Mouse (Mus musculus): ENCODE measurements at regions not wholly inside any gene's neighbourhood (a gene's known extent, or its start where the extent isn't known, plus 50 kb on each side); places are given as distances from the start of the nearest gene placed in this dataset.

DNA sequence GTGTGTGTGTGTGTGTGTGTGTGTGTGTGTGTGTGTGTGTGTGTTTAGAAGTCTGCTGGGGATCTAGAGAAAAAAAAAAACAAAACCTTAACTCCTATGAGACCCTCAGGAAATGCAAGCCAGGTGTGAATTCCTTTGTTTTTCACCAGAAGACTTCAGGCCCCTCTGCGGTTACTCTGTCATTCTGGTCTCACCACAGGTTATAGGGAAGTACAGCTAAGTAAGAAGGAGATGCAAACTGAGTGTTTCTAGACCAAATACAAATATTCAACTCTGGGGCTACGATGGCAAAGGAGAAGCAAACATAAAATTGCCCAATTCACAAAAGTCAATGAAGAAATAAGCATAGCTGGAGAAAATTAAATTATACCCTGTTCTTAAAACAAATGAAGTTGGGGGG is 54.9 kb upstream of the Basp1 start:
- Histone ChIP-seq H3K27ac (ENCODE audit: low read depth, low read length) (no peak overlapping the region), H3K4me2 (replicated peaks; ENCODE audit: low read depth, low read length) (no peak overlapping the region), H3K4me3 (ENCODE audit: low read depth, low read length) (no peak overlapping the region), H3K9me3 (ENCODE audit: control insufficient read depth, low read length) (no peaks in the 10 kb centered on the region), H3K9ac (ENCODE audit: low read depth, low read length) (no peak overlapping the region), H3K27me3 (ENCODE audit: control insufficient read depth, insufficient read depth, low read length) (no peaks in the 10 kb centered on the region), H3K36me3 (ENCODE audit: control insufficient read depth, insufficient read depth, low read length) (no peaks in the 10 kb centered on the region), H3K4me1 (replicated peaks; ENCODE audit: control insufficient read depth, insufficient read depth, low read length) (no peaks in the 10 kb centered on the region)
- DNase-seq (ENCODE audit: low spot score), result no peak
- WGBS, result 56% methylated on average over 2 of the region's 2 CpGs
- ATAC-seq (ENCODE audit: low FRiP score), result no peak

DNA sequence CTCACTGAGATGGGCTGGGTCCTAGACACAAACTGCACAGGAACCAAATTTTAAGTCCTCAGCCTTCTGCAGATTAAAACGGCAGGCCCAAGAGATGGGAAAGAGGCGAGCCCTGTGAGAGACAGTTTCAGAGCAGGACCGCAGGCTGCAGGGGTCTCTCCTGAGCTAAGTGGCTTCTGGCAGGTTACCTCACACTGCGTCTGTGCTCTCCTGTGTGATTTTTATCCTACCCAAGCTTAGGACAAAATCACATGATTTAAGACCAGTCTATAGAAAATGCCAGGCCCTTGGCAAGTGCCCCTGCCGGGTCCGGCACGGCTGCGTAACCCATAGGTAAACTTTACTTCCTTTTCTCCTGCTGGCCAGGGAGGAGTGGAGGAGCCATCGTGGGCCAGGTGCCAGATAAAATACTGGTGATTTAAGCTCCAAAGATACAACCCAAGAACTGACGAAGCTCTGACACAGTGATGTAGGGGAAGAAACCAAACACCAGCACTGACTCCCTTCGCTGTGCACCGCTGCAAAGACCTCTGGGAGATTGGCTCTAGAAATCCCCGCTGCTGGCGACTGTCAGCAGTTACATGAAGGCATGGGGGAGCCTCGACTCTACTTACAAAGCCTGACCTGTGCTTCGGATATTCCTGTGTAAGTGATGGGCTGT is 55.8 kb upstream of the Basp1 start:
- WGBS, result 84% methylated on average over 16 of the region's 16 CpGs
- Histone ChIP-seq H3K4me2 (replicated peaks; ENCODE audit: low read depth, low read length) (no peak overlapping the region), H3K9ac (ENCODE audit: low read depth, low read length) (no peak overlapping the region), H3K4me3 (ENCODE audit: low read depth, low read length) (no peak overlapping the region), H3K27ac (ENCODE audit: low read depth, low read length) (no peak overlapping the region), H3K27me3 (ENCODE audit: control insufficient read depth, insufficient read depth, low read length) (no peaks in the 10 kb centered on the region), H3K4me1 (replicated peaks; ENCODE audit: control insufficient read depth, insufficient read depth, low read length) (no peaks in the 10 kb centered on the region), H3K36me3 (ENCODE audit: control insufficient read depth, insufficient read depth, low read length) (no peaks in the 10 kb centered on the region), H3K9me3 (ENCODE audit: control insufficient read depth, low read length) (no peaks in the 10 kb centered on the region)
- DNase-seq (ENCODE audit: low spot score) (no peak), ATAC-seq (ENCODE audit: low FRiP score) (no peak)

DNA sequence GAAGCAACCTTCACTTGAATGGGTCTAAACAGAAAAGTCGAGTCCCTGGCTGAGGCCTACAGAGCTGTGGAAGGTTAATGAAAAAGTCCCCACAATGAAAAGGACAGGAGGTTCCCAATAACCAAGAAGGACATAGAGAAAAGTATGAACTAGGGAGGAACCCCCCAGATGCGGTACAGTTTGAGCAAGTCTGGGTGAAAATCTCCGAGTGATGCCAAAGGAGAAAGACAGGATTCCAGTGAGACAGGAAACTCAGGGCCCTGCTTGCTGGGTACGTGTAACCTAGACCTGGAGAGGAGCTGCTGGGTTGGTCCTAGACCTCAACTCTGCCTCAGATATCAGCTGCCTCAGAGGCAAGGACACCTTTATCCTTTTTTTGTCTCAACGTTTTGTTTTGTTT is 57.8 kb upstream of the Basp1 start:
- ATAC-seq (ENCODE audit: low FRiP score), result no peak
- H3K36me3 ChIP-seq (ENCODE audit: control insufficient read depth, insufficient read depth, low read length), result no peaks in the 10 kb centered on the region
- WGBS, result 87% methylated on average over 5 of the region's 5 CpGs

DNA sequence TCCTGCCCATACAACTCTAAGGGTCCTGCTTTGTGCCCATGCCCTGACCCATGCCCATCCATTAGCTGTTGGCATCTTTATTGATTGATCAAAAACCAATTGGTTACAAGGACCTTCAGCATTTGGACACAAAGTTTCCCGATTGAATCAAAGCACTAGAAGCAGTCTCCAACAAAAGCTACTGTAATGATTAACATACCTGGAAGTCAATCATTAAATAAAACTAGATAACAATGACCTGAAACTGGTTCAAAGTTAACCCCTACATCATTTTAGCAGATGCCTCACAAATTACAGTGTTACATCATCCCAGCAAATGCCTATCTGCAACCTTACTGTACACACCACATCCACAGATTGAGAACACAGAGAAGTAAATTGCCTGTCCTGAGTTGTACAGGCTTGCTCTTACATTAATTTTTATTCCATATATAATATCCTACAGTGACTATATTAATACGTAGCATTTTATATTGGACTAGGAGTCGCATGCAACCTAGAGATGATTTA is 59.7 kb upstream of the Basp1 start:
- no peak overlapping the region for H3K9ac ChIP-seq (ENCODE audit: low read depth, low read length)
- no peaks in the 10 kb centered on the region for H3K9me3 ChIP-seq (ENCODE audit: control insufficient read depth, low read length)
- DNase-seq (ENCODE audit: low spot score) (no peak), ATAC-seq (ENCODE audit: low FRiP score) (no peak)
- H3K27ac ChIP-seq (ENCODE audit: low read depth, low read length), result no peak overlapping the region
- H3K27me3 ChIP-seq (ENCODE audit: control insufficient read depth, insufficient read depth, low read length), result no peaks in the 10 kb centered on the region
- WGBS, result 88% methylated on average over 3 of the region's 3 CpGs
- no peaks in the 10 kb centered on the region for H3K4me1 ChIP-seq (replicated peaks; ENCODE audit: control insufficient read depth, insufficient read depth, low read length)
- H3K4me3 ChIP-seq (ENCODE audit: low read depth, low read length), result no peak overlapping the region
- H3K36me3 ChIP-seq (ENCODE audit: control insufficient read depth, insufficient read depth, low read length), result no peaks in the 10 kb centered on the region
- H3K4me2 ChIP-seq (replicated peaks; ENCODE audit: low read depth, low read length), result no peak overlapping the region

More for the DNA sequence above, 57.8 kb upstream of the Basp1 start:
- no peaks in the 10 kb centered on the region for H3K27me3 ChIP-seq (ENCODE audit: control insufficient read depth, insufficient read depth, low read length)
- H3K27ac ChIP-seq (ENCODE audit: low read depth, low read length), result no peak overlapping the region
- no peaks in the 10 kb centered on the region for H3K9me3 ChIP-seq (ENCODE audit: control insufficient read depth, low read length)
- no peak for DNase-seq (ENCODE audit: low spot score)
- no peak overlapping the region for H3K4me3 ChIP-seq (ENCODE audit: low read depth, low read length)
- no peak overlapping the region for H3K4me2 ChIP-seq (replicated peaks; ENCODE audit: low read depth, low read length)
- no peak overlapping the region for H3K9ac ChIP-seq (ENCODE audit: low read depth, low read length)
- H3K4me1 ChIP-seq (replicated peaks; ENCODE audit: control insufficient read depth, insufficient read depth, low read length), result no peaks in the 10 kb centered on the region

DNA sequence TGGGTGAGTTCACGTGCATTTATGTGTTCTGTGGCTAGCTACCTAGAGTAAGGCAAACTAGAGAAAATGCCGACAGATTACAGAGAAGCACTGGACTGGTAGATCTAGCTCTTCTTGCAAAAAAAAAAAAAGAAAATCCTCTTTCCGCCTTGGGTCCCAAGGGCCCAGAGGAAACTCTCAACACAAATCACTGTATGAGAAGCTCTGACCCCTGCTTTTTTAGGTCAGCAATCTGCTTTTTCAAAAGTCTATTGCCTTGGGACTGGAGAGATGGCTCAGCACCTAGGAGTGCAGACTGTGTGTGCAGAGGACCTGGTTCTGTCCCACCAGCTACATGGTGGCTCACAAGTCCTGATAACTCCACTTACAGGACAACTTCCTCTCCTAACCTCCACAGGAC is 60.5 kb upstream of the Basp1 start:
- H3K4me3 ChIP-seq (ENCODE audit: low read depth, low read length), result no peak overlapping the region
- WGBS, result 81% methylated on average over 3 of the region's 3 CpGs
- no peak overlapping the region for H3K27ac ChIP-seq (ENCODE audit: low read depth, low read length)
- no peak overlapping the region for H3K4me2 ChIP-seq (replicated peaks; ENCODE audit: low read depth, low read length)
- H3K9ac ChIP-seq (ENCODE audit: low read depth, low read length), result no peak overlapping the region
- H3K27me3 ChIP-seq (ENCODE audit: control insufficient read depth, insufficient read depth, low read length), result no peaks in the 10 kb centered on the region
- no peaks in the 10 kb centered on the region for H3K36me3 ChIP-seq (ENCODE audit: control insufficient read depth, insufficient read depth, low read length)
- DNase-seq (ENCODE audit: low spot score) (no peak), ATAC-seq (ENCODE audit: low FRiP score) (no peak)
- H3K9me3 ChIP-seq (ENCODE audit: control insufficient read depth, low read length), result no peaks in the 10 kb centered on the region
- no peaks in the 10 kb centered on the region for H3K4me1 ChIP-seq (replicated peaks; ENCODE audit: control insufficient read depth, insufficient read depth, low read length)

DNA sequence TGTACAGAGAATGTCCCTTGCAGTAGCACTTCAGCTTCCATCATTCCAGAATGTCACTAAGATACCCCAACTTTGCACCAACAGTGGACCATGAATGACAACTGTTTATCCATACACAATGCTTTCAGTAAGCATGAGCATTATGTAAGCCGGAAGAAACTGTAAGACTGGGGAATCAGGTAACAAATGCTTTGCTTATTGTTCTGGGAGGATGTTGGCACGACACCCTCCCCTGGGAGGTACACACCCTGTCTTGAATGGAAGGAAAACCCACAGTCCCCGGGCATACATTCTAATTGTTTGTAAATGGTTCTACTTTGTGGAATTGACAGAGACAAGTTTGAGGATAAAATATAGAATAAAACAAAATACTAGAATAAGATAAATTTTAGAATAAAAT is 69.0 kb upstream of the Basp1 start:
- no peak for DNase-seq (ENCODE audit: low spot score)
- no peak overlapping the region for H3K4me2 ChIP-seq (replicated peaks; ENCODE audit: low read depth, low read length)
- no peak overlapping the region for H3K27ac ChIP-seq (ENCODE audit: low read depth, low read length)
- no peak overlapping the region for H3K4me3 ChIP-seq (ENCODE audit: low read depth, low read length)
- no peaks in the 10 kb centered on the region for H3K36me3 ChIP-seq (ENCODE audit: control insufficient read depth, insufficient read depth, low read length)
- H3K27me3 ChIP-seq (ENCODE audit: control insufficient read depth, insufficient read depth, low read length), result no peaks in the 10 kb centered on the region
- no peaks in the 10 kb centered on the region for H3K9me3 ChIP-seq (ENCODE audit: control insufficient read depth, low read length)
- H3K4me1 ChIP-seq (replicated peaks; ENCODE audit: control insufficient read depth, insufficient read depth, low read length), result no peaks in the 10 kb centered on the region
- no peak overlapping the region for H3K9ac ChIP-seq (ENCODE audit: low read depth, low read length)
- 75% methylated on average over 3 of the region's 3 CpGs for WGBS
- no peak for ATAC-seq (ENCODE audit: low FRiP score)

DNA sequence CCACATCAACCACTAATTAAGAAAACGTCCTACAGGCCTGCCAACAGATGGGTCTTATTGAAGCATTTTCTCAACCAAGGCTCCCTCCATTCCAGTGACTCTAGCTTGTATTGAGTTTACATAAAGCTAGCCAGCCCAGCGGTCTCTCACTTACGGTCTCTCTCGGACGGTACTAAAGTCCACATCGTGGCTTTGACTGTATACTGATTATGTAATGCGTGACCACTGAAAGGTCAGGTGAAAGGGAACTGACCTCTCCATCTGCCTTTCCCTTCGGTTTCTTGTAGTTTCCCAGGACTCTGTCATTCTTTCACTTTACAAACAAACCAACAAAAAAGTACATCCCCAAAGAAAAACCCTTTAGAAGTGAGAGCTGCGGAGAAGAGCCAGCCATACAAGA is 71.8 kb upstream of the Basp1 start:
- Histone ChIP-seq H3K9me3 (ENCODE audit: control insufficient read depth, low read length) (no peaks in the 10 kb centered on the region), H3K27ac (ENCODE audit: low read depth, low read length) (no peak overlapping the region), H3K4me3 (ENCODE audit: low read depth, low read length) (no peak overlapping the region), H3K27me3 (ENCODE audit: control insufficient read depth, insufficient read depth, low read length) (no peaks in the 10 kb centered on the region), H3K36me3 (ENCODE audit: control insufficient read depth, insufficient read depth, low read length) (no peaks in the 10 kb centered on the region), H3K9ac (ENCODE audit: low read depth, low read length) (no peak overlapping the region), H3K4me1 (replicated peaks; ENCODE audit: control insufficient read depth, insufficient read depth, low read length) (no peaks in the 10 kb centered on the region), H3K4me2 (replicated peaks; ENCODE audit: low read depth, low read length) (no peak overlapping the region)
- ATAC-seq (ENCODE audit: low FRiP score) (no peak), DNase-seq (ENCODE audit: low spot score) (no peak)
- 56% methylated on average over 9 of the region's 9 CpGs for WGBS

DNA sequence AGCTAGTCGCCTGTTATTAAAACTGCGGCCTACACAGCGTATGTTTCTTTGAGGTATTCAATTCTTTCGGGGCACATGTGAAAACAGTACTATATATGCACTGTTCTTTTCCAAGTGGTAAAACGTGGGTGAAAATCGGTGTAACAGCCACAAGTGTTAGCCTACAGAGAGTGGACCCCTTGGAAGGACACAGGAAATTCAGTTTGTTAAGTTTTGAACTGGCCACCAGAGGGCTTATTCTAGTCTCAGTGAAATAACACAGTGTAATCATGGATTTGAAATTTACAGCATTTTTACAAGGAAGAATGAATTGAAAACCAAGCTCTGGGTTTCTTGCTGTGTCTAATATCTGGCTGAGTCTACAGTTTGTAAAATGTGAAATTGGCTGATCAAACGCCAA is 72.6 kb upstream of the Basp1 start:
- Histone ChIP-seq H3K4me2 (replicated peaks; ENCODE audit: low read depth, low read length) (no peak overlapping the region), H3K27ac (ENCODE audit: low read depth, low read length) (no peak overlapping the region), H3K4me3 (ENCODE audit: low read depth, low read length) (no peak overlapping the region), H3K9me3 (ENCODE audit: control insufficient read depth, low read length) (no peaks in the 10 kb centered on the region), H3K9ac (ENCODE audit: low read depth, low read length) (no peak overlapping the region), H3K36me3 (ENCODE audit: control insufficient read depth, insufficient read depth, low read length) (no peaks in the 10 kb centered on the region), H3K4me1 (replicated peaks; ENCODE audit: control insufficient read depth, insufficient read depth, low read length) (no peaks in the 10 kb centered on the region), H3K27me3 (ENCODE audit: control insufficient read depth, insufficient read depth, low read length) (no peaks in the 10 kb centered on the region)
- no peak for ATAC-seq (ENCODE audit: low FRiP score)
- 84% methylated on average over 7 of the region's 7 CpGs for WGBS
- peak; percentile 49 for DNase-seq (ENCODE audit: low spot score)

DNA sequence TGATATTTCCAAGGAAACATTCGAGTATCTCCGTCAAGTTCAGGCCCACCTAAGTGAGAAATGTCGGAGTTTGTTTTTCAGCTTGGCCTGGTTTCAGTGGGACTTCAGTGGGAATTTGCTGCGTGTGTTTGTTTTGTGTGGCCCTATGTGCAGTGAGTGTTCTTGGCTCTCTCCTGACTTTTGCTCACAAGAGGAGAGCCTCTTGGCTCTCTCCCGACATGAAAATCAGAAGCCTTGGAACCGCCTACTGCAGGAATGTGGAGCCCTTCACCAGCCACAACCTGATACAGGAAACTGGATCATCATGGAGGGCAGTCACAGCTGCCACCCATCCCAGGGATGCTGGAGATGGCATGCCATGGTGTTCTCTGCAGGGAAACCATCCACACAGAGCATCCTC is 76.2 kb upstream of the Basp1 start:
- H3K27me3 ChIP-seq (ENCODE audit: control insufficient read depth, insufficient read depth, low read length), result no peaks in the 10 kb centered on the region

More for the DNA sequence above, 76.2 kb upstream of the Basp1 start:
- WGBS, result 88% methylated on average over 6 of the region's 6 CpGs
- H3K9ac ChIP-seq (ENCODE audit: low read depth, low read length), result no peak overlapping the region
- DNase-seq (ENCODE audit: low spot score), result no peak
- H3K27ac ChIP-seq (ENCODE audit: low read depth, low read length), result no peak overlapping the region
- no peaks in the 10 kb centered on the region for H3K9me3 ChIP-seq (ENCODE audit: control insufficient read depth, low read length)
- no peak overlapping the region for H3K4me3 ChIP-seq (ENCODE audit: low read depth, low read length)
- no peak overlapping the region for H3K4me2 ChIP-seq (replicated peaks; ENCODE audit: low read depth, low read length)
- no peaks in the 10 kb centered on the region for H3K36me3 ChIP-seq (ENCODE audit: control insufficient read depth, insufficient read depth, low read length)
- no peaks in the 10 kb centered on the region for H3K4me1 ChIP-seq (replicated peaks; ENCODE audit: control insufficient read depth, insufficient read depth, low read length)
- ATAC-seq (ENCODE audit: low FRiP score), result no peak

Measured in hindbrain, embryonic 11.5 days (tissue).